Mouse (Mus musculus): ENCODE data around the gene Zbtb9. TPM values are rescaled to one million over a fixed set of nuclear protein-coding genes. Genes with fewer than 3 reads are reported as not detected.
"Not testable (repeated sequence)": the region's sequence is repeated elsewhere in the genome, so short reads cannot be mapped to it uniquely, and the experiment has no call there.

Gene Zbtb9
- total RNA-seq, 2 experiments from 2014 or later, result 5.2 to 7.4 TPM

DNA sequence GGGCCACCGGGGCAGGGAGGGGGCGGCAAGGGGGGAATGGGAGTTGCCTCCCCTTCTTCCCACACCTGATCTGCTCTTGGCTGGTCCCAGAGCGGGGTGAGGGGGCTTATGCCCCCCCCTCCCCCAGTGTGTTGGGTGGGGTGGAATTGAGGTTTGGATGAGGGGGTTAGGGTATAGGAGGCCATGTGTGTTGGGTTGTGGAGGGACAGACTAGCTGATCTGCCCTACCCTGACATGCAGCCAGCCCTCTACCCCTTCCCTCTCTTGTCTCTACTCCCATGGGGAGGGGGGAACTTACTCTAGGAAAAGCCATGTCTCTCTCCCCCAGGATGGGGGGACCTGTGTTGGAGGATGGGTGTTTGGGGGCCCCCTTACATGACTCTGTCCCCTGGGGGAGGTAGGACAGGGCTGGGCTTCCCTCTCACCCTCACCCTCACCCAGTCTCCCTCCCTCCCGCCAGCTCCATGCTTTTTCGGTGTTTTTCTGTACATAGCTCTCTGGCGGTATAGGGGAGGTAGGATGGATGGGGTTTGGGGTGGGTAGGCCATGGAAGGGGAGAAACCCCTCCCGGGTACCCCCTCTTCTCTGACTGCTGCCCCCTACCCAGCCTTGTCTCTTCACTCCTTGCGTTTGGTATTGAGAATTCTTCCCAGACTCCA lies 1.6 kb upstream of the Zbtb9 start:
- DNase-seq, result no peak

DNA sequence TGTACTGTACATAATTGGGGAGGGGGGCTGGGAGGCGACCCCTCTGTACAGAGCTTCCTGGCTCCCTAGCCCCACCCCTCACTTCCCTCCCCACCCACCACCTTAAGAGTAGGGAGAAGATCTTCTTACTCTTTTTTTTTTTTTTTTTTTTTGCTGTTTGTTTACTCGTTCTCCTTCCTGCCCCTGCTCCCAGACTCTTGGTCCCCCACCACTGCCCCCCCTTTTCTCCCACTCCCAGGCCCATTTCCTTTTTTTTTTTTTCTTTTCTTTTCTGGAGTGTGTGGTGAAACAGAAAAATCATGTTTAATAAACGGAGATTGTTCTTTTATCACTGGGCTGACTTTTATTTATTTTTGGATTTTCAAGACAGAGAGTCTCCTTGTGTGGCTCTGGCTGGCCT lies 860 bp upstream of the Zbtb9 start:
- DNase-seq, result no peak

- no peak for DNase-seq
Observed at GRCm38 (mm10) chr17:26974547-26974946, 1.6 kb downstream of the Zbtb9 start.

- DNase-seq, result no peak
Observed at GRCm38 (mm10) chr17:26975415-26975814, 2.4 kb downstream of the Zbtb9 start.

DNA sequence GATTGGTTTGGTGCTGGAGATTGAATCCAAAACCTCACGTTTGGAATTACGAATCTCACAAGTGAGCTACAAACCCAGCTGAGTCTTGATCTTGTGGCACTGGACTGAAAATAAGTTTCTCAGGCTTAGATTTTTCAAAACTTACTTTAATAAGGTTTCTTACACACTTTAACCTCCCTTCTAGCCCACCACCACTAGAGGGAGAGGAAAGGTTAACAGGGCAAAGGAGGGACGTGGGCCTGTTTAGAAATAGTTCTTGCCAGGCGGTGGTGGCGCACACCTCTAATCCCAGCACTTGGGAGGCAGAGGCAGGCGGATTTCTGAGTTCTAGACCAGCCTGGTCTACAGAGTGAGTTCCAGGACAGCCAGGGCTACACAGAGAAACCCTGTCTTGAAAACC lies 4.4 kb downstream of the Zbtb9 start:
- DNase-seq, result not testable (repeated sequence)

- no peak for DNase-seq
Observed at GRCm38 (mm10) chr17:26979426-26979825, 6.5 kb downstream of the Zbtb9 start.

DNA sequence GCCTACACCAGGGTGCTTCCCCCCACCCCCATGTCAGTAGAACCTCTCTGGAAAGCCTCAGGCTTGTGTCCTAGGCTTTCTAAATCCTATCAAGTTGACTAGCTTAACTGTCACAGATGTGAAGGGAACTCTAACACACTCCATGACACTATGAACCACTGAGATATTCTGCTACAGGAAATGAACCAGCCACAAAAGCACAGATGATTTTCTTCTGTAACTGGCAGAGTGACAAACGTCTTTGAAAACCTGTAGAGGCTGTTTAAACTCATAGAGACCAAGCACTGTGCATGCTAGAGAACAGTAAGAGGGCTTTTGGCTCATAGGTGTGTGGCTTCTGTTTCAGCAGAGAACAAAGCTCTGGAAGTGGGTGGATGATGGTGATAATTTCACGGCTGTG lies 8.1 kb downstream of the Zbtb9 start:
- no peak for DNase-seq

GRCm38 (mm10) chr17:26983382-26983781 lies 10.4 kb downstream of the Zbtb9 start:
- no peak for DNase-seq

- DNase-seq, result no peak
Observed at GRCm38 (mm10) chr17:26985503-26986179, 12.7 kb downstream of the Zbtb9 start.

DNA sequence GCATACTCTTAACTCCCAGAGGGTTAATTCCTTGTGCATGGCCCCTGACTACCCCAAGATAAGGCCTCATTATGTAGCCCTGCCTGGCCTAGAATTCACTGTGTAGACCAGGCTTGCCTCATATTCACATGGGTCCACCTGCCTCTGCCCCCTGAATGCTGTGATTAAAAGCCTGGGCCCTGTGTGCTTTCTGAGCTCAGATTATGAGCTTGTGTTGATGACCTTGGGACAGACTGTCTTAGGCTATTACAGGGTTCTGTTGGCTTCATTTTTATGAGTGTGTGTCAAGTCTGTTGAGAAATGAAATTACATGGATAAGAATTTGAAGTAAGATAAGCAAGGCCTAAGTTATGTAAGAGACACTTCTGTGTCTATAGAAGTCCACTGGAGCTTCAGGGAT lies 17.6 kb downstream of the Zbtb9 start:
- DNase-seq, result no peak

DNA sequence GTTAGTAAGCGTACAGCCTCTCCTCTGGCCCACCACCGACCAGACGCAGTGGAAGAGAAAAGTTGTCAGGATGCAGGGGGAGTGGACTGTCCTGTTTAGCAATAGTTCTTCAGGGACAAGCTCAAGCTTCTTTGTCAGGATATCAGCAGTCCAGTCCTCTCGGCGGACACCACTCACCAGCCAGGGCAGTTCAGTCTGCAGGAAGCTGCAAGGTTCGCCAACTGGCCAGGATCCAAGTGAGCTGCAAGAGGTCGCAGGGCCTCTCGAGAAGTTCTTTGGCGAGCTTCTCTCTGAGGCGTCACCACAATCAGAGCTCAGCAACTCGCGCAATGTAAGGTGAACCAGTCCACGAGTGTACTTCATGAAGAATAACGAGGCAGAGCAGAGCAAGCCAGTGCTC lies 21.4 kb downstream of the Zbtb9 start:
- DNase-seq, result peak; percentile 86

DNA sequence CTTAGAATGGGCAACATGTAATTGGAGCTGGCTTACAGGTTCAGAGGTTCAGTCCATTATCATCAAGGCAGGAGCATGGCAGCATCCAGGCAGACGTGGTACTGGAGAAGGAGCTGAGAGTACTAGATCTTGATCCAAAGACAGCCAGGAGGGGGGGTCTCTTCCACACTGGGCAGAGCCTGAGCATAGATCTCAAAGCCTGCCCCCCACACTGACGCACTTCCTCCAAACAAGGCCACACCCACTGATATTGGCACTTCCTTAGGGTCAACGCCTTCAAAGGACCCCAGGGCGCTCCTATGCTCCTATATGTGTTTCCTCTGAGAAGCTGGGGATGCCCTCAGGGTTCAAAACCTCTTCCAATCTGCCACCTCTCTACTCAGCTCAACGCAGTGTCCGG lies 22.0 kb downstream of the Zbtb9 start:
- no peak for DNase-seq

- DNase-seq, result no peak
Observed at GRCm38 (mm10) chr17:26995562-26995961, 22.6 kb downstream of the Zbtb9 start.

GRCm38 (mm10) chr17:26997661-26998060 lies 24.7 kb downstream of the Zbtb9 start:
- no peak for DNase-seq

- DNase-seq, result no peak
Observed at GRCm38 (mm10) chr17:26998283-26998682, 25.3 kb downstream of the Zbtb9 start.

DNA sequence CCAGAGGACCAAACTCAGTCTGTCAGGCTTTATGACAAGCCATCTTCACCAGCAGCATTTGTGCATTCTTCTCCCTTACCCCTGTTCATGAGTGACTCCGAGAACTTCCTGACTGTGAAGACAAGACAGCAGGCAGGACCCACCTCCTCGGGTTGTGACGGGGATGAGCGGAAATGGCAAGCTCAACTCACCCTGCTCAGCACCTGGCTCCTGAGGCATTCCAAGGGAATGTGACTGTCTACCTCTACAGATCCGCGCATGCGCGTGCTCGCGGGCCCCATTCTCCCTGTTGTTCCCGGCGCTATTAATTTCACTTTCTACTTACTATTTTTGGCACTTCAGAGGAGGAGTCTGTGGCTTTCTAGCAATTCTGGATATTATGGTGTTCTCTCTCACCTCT lies 27.0 kb downstream of the Zbtb9 start:
- DNase-seq, result no peak

DNA sequence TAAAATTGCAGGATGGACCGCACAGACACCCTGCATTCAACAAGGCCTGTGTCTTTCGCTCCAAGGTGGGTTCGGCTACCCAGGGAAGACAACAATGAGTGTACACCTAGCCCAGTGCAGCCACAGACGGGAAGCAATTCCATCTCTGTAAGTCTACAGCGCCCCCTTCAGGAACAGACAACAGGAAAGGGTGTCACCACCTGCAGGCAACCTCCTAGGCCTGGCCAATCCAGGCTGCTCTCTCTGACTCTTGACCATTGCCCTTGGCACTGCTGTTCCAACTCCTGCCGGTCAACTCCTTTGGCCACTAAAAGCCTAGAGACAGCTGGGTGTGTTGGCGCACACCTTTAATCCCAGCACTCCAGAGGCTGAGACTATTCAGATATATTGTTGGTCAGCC lies 28.2 kb downstream of the Zbtb9 start:
- DNase-seq, result peak; percentile 55

DNA sequence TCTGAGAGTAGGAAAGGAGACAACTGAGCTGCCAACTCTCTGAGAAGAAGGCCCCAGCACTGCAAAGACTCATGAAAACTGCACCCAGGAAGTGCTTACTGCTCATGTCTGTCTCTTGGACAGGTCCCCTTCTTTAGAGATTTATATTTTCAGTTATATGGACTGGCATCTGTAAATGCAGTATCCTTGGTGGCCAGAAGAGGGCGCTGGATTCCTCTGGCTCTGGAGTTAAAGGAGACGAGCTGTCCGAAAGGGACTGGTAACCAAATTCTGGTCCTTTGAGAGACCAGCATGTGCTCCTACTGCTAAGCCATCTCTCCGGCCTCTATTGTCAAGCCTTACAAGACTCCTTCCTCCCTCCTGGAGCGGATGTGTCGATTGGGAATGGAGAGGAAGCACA lies 28.9 kb downstream of the Zbtb9 start:
- DNase-seq, result no peak

GRCm38 (mm10) chr17:27004431-27004830 lies 31.5 kb downstream of the Zbtb9 start:
- DNase-seq, result peak; percentile 81

DNA sequence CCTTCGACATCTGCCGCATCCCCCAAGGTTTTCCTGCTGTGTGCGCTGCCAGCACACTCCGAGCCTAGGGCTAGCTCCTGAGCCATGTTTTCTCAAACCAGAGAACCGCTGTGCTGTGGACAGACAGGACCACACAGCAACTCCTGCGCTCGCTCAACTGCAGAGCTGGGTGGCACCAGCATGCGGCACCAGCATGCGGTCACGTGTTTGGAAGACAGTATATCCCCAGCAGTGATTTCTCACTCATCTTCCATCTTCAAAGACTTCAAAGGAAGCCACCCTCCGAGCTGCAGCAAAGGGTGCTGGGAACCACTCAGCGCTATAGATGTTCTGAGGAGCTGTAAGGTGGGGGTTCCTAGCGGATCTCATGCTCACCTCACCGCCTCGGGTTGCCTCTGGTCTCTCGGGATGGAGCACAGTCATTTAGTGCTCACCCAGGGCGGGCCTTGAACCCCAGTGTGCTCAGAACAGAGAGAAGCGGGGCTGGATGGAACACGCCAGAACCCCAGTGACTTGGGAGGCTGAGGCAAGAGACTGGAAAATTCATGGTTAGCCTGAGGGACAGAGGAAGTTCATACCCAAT lies 32.0 kb downstream of the Zbtb9 start:
- no peak for DNase-seq

DNA sequence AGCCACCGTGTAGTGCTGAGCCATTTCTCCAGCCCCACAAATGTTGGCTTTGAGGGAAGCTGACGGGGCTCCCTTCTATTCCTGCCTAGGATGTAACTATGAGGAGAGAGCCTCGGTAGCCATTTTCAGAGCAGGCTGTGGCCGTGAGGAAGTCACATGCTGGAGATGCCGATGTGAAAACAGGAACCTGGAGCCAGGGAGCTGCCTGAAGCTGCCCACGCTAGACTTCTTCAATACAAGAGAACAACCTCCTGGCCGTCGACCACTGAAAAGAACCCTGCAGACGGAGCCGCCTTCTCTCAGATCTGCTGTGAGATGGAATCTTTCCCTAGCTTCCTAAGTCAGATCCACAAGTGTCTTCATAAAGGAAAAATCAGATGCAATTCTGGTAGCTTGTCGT lies 32.7 kb downstream of the Zbtb9 start:
- no peak for DNase-seq

DNA sequence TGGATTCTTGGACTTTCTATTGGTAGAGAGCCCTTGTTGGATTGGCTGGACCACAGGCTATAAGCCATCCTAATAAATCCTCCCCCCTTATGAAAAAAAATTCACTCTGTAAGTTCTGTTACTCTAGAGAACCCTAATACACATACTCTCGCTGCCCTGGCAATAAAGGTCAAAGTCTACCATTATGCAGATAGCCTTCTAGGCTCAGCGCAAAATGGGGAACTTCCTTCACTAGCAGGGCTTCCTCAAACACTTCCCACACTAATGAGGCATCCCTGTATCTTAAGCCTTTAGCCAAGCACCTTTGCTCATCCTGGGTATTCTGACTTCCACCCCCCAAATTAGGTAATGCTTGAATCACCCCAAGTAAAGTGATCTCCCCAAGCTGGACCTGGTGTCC lies 35.3 kb downstream of the Zbtb9 start:
- no peak for DNase-seq

- no peak for DNase-seq
Observed at GRCm38 (mm10) chr17:27011167-27011566, 38.2 kb downstream of the Zbtb9 start.
